Mouse (Mus musculus) ES-Bruce4 (cell line): ENCODE results near the gene Pcnx.

Experiments
- EP300 ChIP-seq: IDR thresholded peaks from 2 replicates; pipeline ENCODE4 v1.6.1; 2011; ENCODE audit warnings: low read depth, low read length; ENCODE audit not compliant: insufficient read depth
- POLR2A ChIP-seq: IDR thresholded peaks from one replicate; pipeline ENCODE4 v1.8.1; 2011; ENCODE audit warnings: low read length; ENCODE audit not compliant: insufficient read depth

DNA sequence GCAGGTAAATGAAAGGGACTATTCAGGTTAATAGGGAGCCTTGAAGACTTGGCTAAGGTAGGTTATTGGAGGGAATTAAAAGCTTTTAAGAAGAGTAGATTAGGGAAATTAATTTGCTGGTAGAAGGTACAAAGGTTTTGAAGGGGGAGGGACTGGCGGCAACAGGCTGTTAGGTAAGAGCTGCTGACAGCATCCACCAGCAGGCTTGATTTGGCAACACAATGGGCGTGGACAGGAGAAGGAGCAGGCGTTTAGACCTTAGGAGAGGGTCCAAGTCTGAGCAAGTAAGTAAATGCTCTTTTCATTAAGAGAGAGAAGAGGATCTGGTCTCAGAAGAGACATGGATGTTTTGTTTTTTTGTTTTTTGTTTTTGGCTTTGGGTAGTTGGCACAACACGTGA, 3.1 kb upstream of the Pcnx start:
- TF ChIP-seq POLR2A (no peak), EP300 (no peak)
